Mouse (Mus musculus) CH12.LX (cell line): ENCODE measurements around the gene Bcr. TPM values are rescaled to one million over a fixed set of nuclear protein-coding genes. Genes with fewer than 3 reads are reported as not detected.

ENCODE experiments used
- DNase-seq: peaks from one replicate; pipeline ENCODE4 v3.0.0-alpha.2; 2013; ENCODE audit errors: extremely low read depth
- H3K27ac ChIP-seq: 2 replicates; pipeline ENCODE4 v1.5.1; 2012; ENCODE audit warnings: low read depth, mild to moderate bottlenecking, control low read depth, moderate library complexity; ENCODE audit not compliant: insufficient read depth
- H3K27me3 ChIP-seq: replicated peaks from 2 replicates; pipeline ENCODE3; 2012; ENCODE audit warnings: inconsistent platforms
- H3K36me3 ChIP-seq, 2 experiments: replicated peaks in 1 of 2; 2 replicates each; pipeline versions ENCODE3 to v1.6.1; 2012; ENCODE audit warnings: inconsistent platforms in 1 of 2, low read length in 1 of 2, mild to moderate bottlenecking in 1 of 2, mixed read lengths in 1 of 2, moderate library complexity in 1 of 2; ENCODE audit not compliant: control insufficient read depth in 1 of 2, insufficient read depth in 1 of 2
- H3K4me1 ChIP-seq, 2 experiments: 2 replicates each; pipeline ENCODE4 v1.6.1; 2012; ENCODE audit warnings: inconsistent platforms in 1 of 2, moderate library complexity in 1 of 2; ENCODE audit not compliant: insufficient read depth in 2 of 2, control insufficient read depth in 1 of 2
- H3K4me2 ChIP-seq: 2 replicates; pipeline ENCODE4 v1.6.1; 2012; ENCODE audit warnings: low read depth, mild to moderate bottlenecking, control low read depth; ENCODE audit not compliant: poor library complexity, insufficient read depth, severe bottlenecking
- H3K4me3 ChIP-seq, 3 experiments: fragments of 150-350 bp in 1 of 3; sonication (generic) in 1 of 3; replicated peaks in 1 of 3; 2 replicates each; pipeline versions ENCODE3 to v1.5.1; 2011 to 2012; ENCODE audit warnings: low read depth in 2 of 3, low read length in 2 of 3, mild to moderate bottlenecking in 2 of 3, moderate library complexity in 2 of 3, control low read depth in 1 of 3, improper control_type of control experiment in 1 of 3, inconsistent platforms in 1 of 3, mixed read lengths in 1 of 3; ENCODE audit not compliant: poor library complexity in 1 of 3
- H3K79me2 ChIP-seq: replicated peaks from 2 replicates; pipeline ENCODE4 v1.6.1; 2012; ENCODE audit warnings: mild to moderate bottlenecking, moderate library complexity; ENCODE audit not compliant: control insufficient read depth, poor library complexity, insufficient read depth, severe bottlenecking; ENCODE audit errors: extremely low read depth
- H3K9ac ChIP-seq: 2 replicates; pipeline ENCODE4 v1.6.1; 2012; ENCODE audit warnings: low read depth, mild to moderate bottlenecking, control low read depth, moderate library complexity; ENCODE audit not compliant: insufficient read depth
- H3K9me3 ChIP-seq: replicated peaks from 2 replicates; pipeline ENCODE3; 2012; ENCODE audit warnings: low read length, inconsistent platforms, mixed read lengths
- CTCF ChIP-seq, 2 experiments: IDR thresholded peaks in 1 of 2; conservative IDR thresholded peaks in 1 of 2; 2 replicates each; pipeline ENCODE4 v1.5.1; 2011 to 2012; ENCODE audit warnings: low read depth in 2 of 2, low read length in 2 of 2, improper control_type of control experiment in 1 of 2, inconsistent platforms in 1 of 2, mild to moderate bottlenecking in 1 of 2, moderate library complexity in 1 of 2
- EP300 ChIP-seq: IDR thresholded peaks from 2 replicates; pipeline ENCODE4 v1.6.1; 2011; ENCODE audit warnings: low read length, improper control_type of control experiment
- HCFC1 ChIP-seq: IDR thresholded peaks from 2 replicates; pipeline ENCODE4 v1.6.1; 2012; ENCODE audit warnings: low read depth, mild to moderate bottlenecking, inconsistent platforms, low read length, improper control_type of control experiment
- IRF4 ChIP-seq: IDR thresholded peaks from 2 replicates; pipeline ENCODE4 v1.6.1; 2014; ENCODE audit warnings: low read depth, mild to moderate bottlenecking, inconsistent platforms, low read length, improper control_type of control experiment
- JUN ChIP-seq: IDR thresholded peaks from 2 replicates; pipeline ENCODE4 v1.6.1; 2011; ENCODE audit warnings: low read depth, mild to moderate bottlenecking, low read length, improper control_type of control experiment, moderate library complexity; ENCODE audit not compliant: insufficient read depth
- MAX ChIP-seq: IDR thresholded peaks from 2 replicates; pipeline ENCODE4 v1.6.1; 2011; ENCODE audit warnings: low read length, improper control_type of control experiment
- MAZ ChIP-seq: IDR thresholded peaks from 2 replicates; pipeline ENCODE4 v1.6.1; 2012; ENCODE audit warnings: low read depth, mild to moderate bottlenecking, inconsistent platforms, low read length, improper control_type of control experiment, moderate library complexity
- MXI1 ChIP-seq: IDR thresholded peaks from 2 replicates; pipeline ENCODE4 v1.6.1; 2011; ENCODE audit warnings: mild to moderate bottlenecking, low read depth, low read length, improper control_type of control experiment
- MYC ChIP-seq: IDR thresholded peaks from 2 replicates; pipeline ENCODE4 v1.6.1; 2011; ENCODE audit warnings: low read depth, mild to moderate bottlenecking, improper control_type of control experiment, low read length
- NRF1 ChIP-seq: IDR thresholded peaks from 2 replicates; pipeline ENCODE4 v1.6.1; 2014; ENCODE audit warnings: low read depth, mild to moderate bottlenecking, inconsistent platforms, low read length, improper control_type of control experiment, moderate library complexity
- PAX5 ChIP-seq: IDR thresholded peaks from 2 replicates; pipeline ENCODE4 v1.6.1; 2012; ENCODE audit warnings: low read length, inconsistent platforms, mixed read lengths
- RAD21 ChIP-seq: IDR thresholded peaks from 2 replicates; pipeline ENCODE4 v1.6.1; 2011; ENCODE audit warnings: low read depth, mild to moderate bottlenecking, low read length, improper control_type of control experiment, moderate library complexity
- RCOR1 ChIP-seq: conservative IDR thresholded peaks from 2 replicates; pipeline ENCODE4 v1.6.1; 2012; ENCODE audit warnings: low read depth, mild to moderate bottlenecking, inconsistent platforms, low read length, improper control_type of control experiment
- SIN3A ChIP-seq: IDR thresholded peaks from 2 replicates; pipeline ENCODE4 v1.6.1; 2012; ENCODE audit warnings: low read length, improper control_type of control experiment, inconsistent platforms
- UBTF ChIP-seq: IDR thresholded peaks from 2 replicates; pipeline ENCODE4 v1.6.1; 2012; ENCODE audit warnings: low read depth, mild to moderate bottlenecking, inconsistent platforms, low read length, improper control_type of control experiment, moderate library complexity
- ZMIZ1 ChIP-seq: IDR thresholded peaks from 2 replicates; pipeline ENCODE4 v1.6.1; 2012; ENCODE audit warnings: low read depth, mild to moderate bottlenecking, inconsistent platforms, low read length, improper control_type of control experiment
- ZNF384 ChIP-seq: IDR thresholded peaks from 2 replicates; pipeline ENCODE4 v1.6.1; 2012; ENCODE audit warnings: low read depth, low read length, improper control_type of control experiment, inconsistent platforms
- dilution Hi-C: fragments of 300-500 bp; cut with MboI; formaldehyde crosslinking; loops from 2 replicates; pipeline ENCODE4 v1.14.3; 2020; ENCODE audit warnings: low sequenced_read_pairs; ENCODE audit not compliant: extremely low pct_unique_long_range_greater_than_20kb, extremely low pct_ligation_motif_present
- in situ Hi-C: fragments of 300-500 bp; cut with MboI; formaldehyde crosslinking; loops from 3 replicates; pipeline ENCODE4 v1.14.3; 2019; ENCODE audit warnings: low sequenced_read_pairs, low pct_ligation_motif_present, low pct_unique_long_range_greater_than_20kb, mixed read lengths
- polyA plus RNA-seq: library from polyadenylated mRNA; unstranded; fragments of >175 nt; gene quantifications from 2 replicates; pipeline ENCODE4 v1.2.1, GENCODE M21; 2012; ENCODE audit warnings: low read depth; ENCODE audit not compliant: insufficient read length
- total RNA-seq, 2 experiments: library from RNA; depleted of rRNA; stranded (reverse); fragments of 300-350 nt in 1 of 2; fragments of >200 nt in 1 of 2; gene quantifications; 2 replicates each; pipeline ENCODE4 v1.2.3; 2012 to 2014

The Bcr gene
- total and polyA plus RNA-seq, 3 experiments = 4.0 to 22.1 (median 20.0) TPM

- in situ Hi-C loops = loop anchor here (5.0 kb wide), 1 partner anchor 91 kb away; no protein-coding TSS in a partner anchor
- Histone ChIP-seq H3K4me3 (peak overlapping the region; percentile 73 to 85 (median 76)), H3K9me3 (no peaks in the 10 kb centered on the region), H3K4me1 (peaks cover 18 to 71% of the 10 kb centered on the region in 2 experiments), H3K36me3 (peaks cover 4 to 30% of the 10 kb centered on the region in 2 experiments), H3K79me2 (peaks cover 33% of the 10 kb centered on the region), H3K9ac (peak overlapping the region; percentile 49), H3K27me3 (no peaks in the 10 kb centered on the region), H3K4me2 (peak overlapping the region; percentile 53), H3K27ac (no peak overlapping the region)
- no peak for DNase-seq
- dilution Hi-C loops = no loop called here
- TF ChIP-seq MYC (no peak), CTCF (conservative IDR thresholded peaks at IDR 0.05 in 1 of 2, IDR thresholded peaks at IDR 0.05 in 1 of 2; ENCODE audit: low read depth in 2 of 2, low read length in 2 of 2) (no peak), EP300 (no peak), NRF1 (peak; percentile 54), ZNF384 (no peak), RCOR1 (no peak), IRF4 (no peak), RAD21 (no peak), HCFC1 (no peak)
These were observed 447 bp downstream of the Bcr start for GRCm38 (mm10) chr10:75060843-75061235.

- TF ChIP-seq PAX5 (no peak), EP300 (no peak), NRF1 (no peak), SIN3A (no peak), MAX (peak; percentile 53; the same call in 1 of the 2 replicates), MAZ (no peak), UBTF (peak; percentile 47; the same call in 1 of the 2 replicates), ZMIZ1 (no peak), JUN (no peak), MXI1 (peak; percentile 46; the same call in 1 of the 2 replicates)
These were observed 1.2 kb downstream of the Bcr start for GRCm38 (mm10) chr10:75061341-75062188.

More at GRCm38 (mm10) chr10:75061341-75062188, 1.2 kb downstream of the Bcr start:
- Histone ChIP-seq H3K9me3 (no peaks in the 10 kb centered on the region), H3K9ac (peak overlapping the region; percentile 49; the same call in 1 of the 2 replicates), H3K36me3 (peaks cover 4 to 35% of the 10 kb centered on the region in 2 experiments), H3K4me1 (peaks cover 11 to 69% of the 10 kb centered on the region in 2 experiments), H3K27ac (no peak overlapping the region), H3K27me3 (no peaks in the 10 kb centered on the region), H3K4me2 (peak overlapping the region; percentile 53), H3K79me2 (peaks cover 36% of the 10 kb centered on the region), H3K4me3 (peak overlapping the region; percentile 49 to 85 (median 76))
- dilution Hi-C loops = no loop called here
- in situ Hi-C loops = loop anchor here (5.0 kb wide), 1 partner anchor 91 kb away; no protein-coding TSS in a partner anchor
- DNase-seq = no peak
